In genomic region chr3:62103872-62104271, GRCm38 (mm10) we compare ENCODE assay signal across 22 mouse cellular contexts.
DNase-seq lines count a peak whose midpoint lies in the region; ATAC-seq and TF ChIP-seq lines count a peak whose summit lies in the region.
"Had no signal": no experiment of that assay in that cellular context is flagged by ENCODE, and none has a peak within 500 bp of the region (broad histone marks: within the 10 kb centered on the region; RNA-seq: fewer than 3 reads in every experiment).

No protein-coding gene starts in this region.

- peak; percentile 4 for DNase-seq in kidney, postnatal 0 days (ENCODE audit: low spot score)
- no peak for DNase-seq in kidney, postnatal 36 days
- DNase-seq in lung, postnatal 0 days (ENCODE audit: low spot score): peak; percentile 72
- DNase-seq in lung, adult 18-20 months: no peak
- peak; percentile 33 for DNase-seq in embryonic facial prominence, embryonic 14.5 days (ENCODE audit: low spot score)
- no peak for DNase-seq in spleen, adult 12 weeks (ENCODE audit: low spot score)
- no peak for DNase-seq in gastrocnemius, adult 8-10 months (ENCODE audit: low spot score in 2 of 2)
- DNase-seq: adrenal gland, adult 2 months; adrenal gland, postnatal 25 days; B cell, adult 2 months; cerebellum, adult 8-10 months; cerebellum, postnatal 14 days; gastrocnemius, postnatal 14 days; heart, postnatal 36 days had no signal

- no peaks in the 10 kb centered on the region for H3K36me3 ChIP-seq in kidney, postnatal 0 days (ENCODE audit: insufficient read depth, low read length)
- no peaks in the 10 kb centered on the region for H3K36me3 ChIP-seq in lung, postnatal 0 days (ENCODE audit: insufficient read depth, low read length)
- H3K36me3 ChIP-seq in embryonic facial prominence, embryonic 14.5 days (ENCODE audit: control insufficient read depth, insufficient read depth, low read length): no peaks in the 10 kb centered on the region
- no peaks in the 10 kb centered on the region for H3K36me3 ChIP-seq in myocyte (ENCODE audit: control insufficient read depth, insufficient read depth)
- H3K36me3 ChIP-seq: embryonic facial prominence, embryonic 13.5 days; heart, embryonic 13.5 days; hindbrain, embryonic 15.5 days had no signal

- ATAC-seq in kidney, postnatal 0 days (replicated peaks; ENCODE audit: low FRiP score, low read depth): no peak
- ATAC-seq in lung, postnatal 0 days: peak; percentile 60
- ATAC-seq in embryonic facial prominence, embryonic 14.5 days (ENCODE audit: low read depth): no peak
- ATAC-seq: activated CD4-positive, CD25-positive, alpha-beta regulatory T cell, adult 4 months; forebrain, embryonic 14.5 days; intestine, embryonic 16.5 days; Patski had no signal

- H3K4me1 ChIP-seq in kidney, postnatal 0 days (replicated peaks; ENCODE audit: insufficient read depth, low read length): no peaks in the 10 kb centered on the region
- H3K4me1 ChIP-seq in lung, postnatal 0 days (ENCODE audit: insufficient read depth, low read depth, low read length): no peaks in the 10 kb centered on the region
- H3K4me1 ChIP-seq in embryonic facial prominence, embryonic 14.5 days (ENCODE audit: control insufficient read depth, insufficient read depth, low read length): no peaks in the 10 kb centered on the region
- H3K4me1 ChIP-seq: embryonic facial prominence, embryonic 13.5 days; heart, embryonic 13.5 days; hindbrain, embryonic 15.5 days had no signal

- H3K27me3 ChIP-seq in kidney, postnatal 0 days (ENCODE audit: insufficient read depth, low read length): no peaks in the 10 kb centered on the region
- H3K27me3 ChIP-seq in lung, postnatal 0 days (replicated peaks; ENCODE audit: insufficient read depth, low read length): no peaks in the 10 kb centered on the region
- no peaks in the 10 kb centered on the region for H3K27me3 ChIP-seq in embryonic facial prominence, embryonic 14.5 days (replicated peaks; ENCODE audit: control insufficient read depth, insufficient read depth, low read length)
- no peaks in the 10 kb centered on the region for H3K27me3 ChIP-seq in myocyte (ENCODE audit: control insufficient read depth, insufficient read depth, insufficient read length)
- H3K27me3 ChIP-seq: embryonic facial prominence, embryonic 13.5 days; heart, embryonic 13.5 days; hindbrain, embryonic 15.5 days; Patski had no signal

- no peak overlapping the region for H3K4me3 ChIP-seq in kidney, postnatal 0 days (replicated peaks; ENCODE audit: low read depth, low read length)
- no peak overlapping the region for H3K4me3 ChIP-seq in lung, postnatal 0 days (ENCODE audit: low read depth, low read length)
- no peak overlapping the region for H3K4me3 ChIP-seq in embryonic facial prominence, embryonic 14.5 days (ENCODE audit: low read depth, low read length)
- H3K4me3 ChIP-seq in myocyte: no peak overlapping the region
- H3K4me3 ChIP-seq: embryonic facial prominence, embryonic 13.5 days; heart, embryonic 13.5 days; hindbrain, embryonic 15.5 days had no signal

- peak; percentile 41; the same call in 1 of the 2 replicates for TF ChIP-seq EP300 in lung, postnatal 0 days (IDR thresholded peaks at IDR 0.05)

- H3K9ac ChIP-seq in kidney, postnatal 0 days (ENCODE audit: low read depth, low read length): no peak overlapping the region
- H3K9ac ChIP-seq in lung, postnatal 0 days (replicated peaks; ENCODE audit: low read depth): no peak overlapping the region
- no peak overlapping the region for H3K9ac ChIP-seq in embryonic facial prominence, embryonic 14.5 days (ENCODE audit: low read depth, low read length)
- H3K9ac ChIP-seq: embryonic facial prominence, embryonic 13.5 days; heart, embryonic 13.5 days; hindbrain, embryonic 15.5 days had no signal

- TF ChIP-seq CTCF in kidney, postnatal 0 days (IDR thresholded peaks at IDR 0.05; ENCODE audit: low read depth): no peak
- TF ChIP-seq CTCF in lung, postnatal 0 days (IDR thresholded peaks at IDR 0.05): no peak

- no peak overlapping the region for H3ac ChIP-seq in myocyte (ENCODE audit: control insufficient read depth, insufficient read length)

- H3K79me2 ChIP-seq in myocyte (ENCODE audit: control insufficient read depth, insufficient read depth): no peaks in the 10 kb centered on the region

- H3K9me3 ChIP-seq in kidney, postnatal 0 days (replicated peaks; ENCODE audit: low read length): no peaks in the 10 kb centered on the region
- no peaks in the 10 kb centered on the region for H3K9me3 ChIP-seq in lung, postnatal 0 days (ENCODE audit: low read length)
- H3K9me3 ChIP-seq in embryonic facial prominence, embryonic 14.5 days (ENCODE audit: control insufficient read depth, low read length): no peaks in the 10 kb centered on the region
- H3K9me3 ChIP-seq: embryonic facial prominence, embryonic 13.5 days; heart, embryonic 13.5 days; hindbrain, embryonic 15.5 days had no signal

- TF ChIP-seq POLR2A in myocyte (IDR thresholded peaks at IDR 0.05; ENCODE audit: insufficient read length, low read depth): no peak

- no peak overlapping the region for H3K4me2 ChIP-seq in kidney, postnatal 0 days (ENCODE audit: low read length)
- H3K4me2 ChIP-seq in lung, postnatal 0 days (replicated peaks; ENCODE audit: low read depth, low read length): no peak overlapping the region
- H3K4me2 ChIP-seq in embryonic facial prominence, embryonic 14.5 days (ENCODE audit: low read depth, low read length): no peak overlapping the region
- H3K4me2 ChIP-seq in myocyte (ENCODE audit: low read depth): peak overlapping the region; percentile 55
- H3K4me2 ChIP-seq: embryonic facial prominence, embryonic 13.5 days; heart, embryonic 13.5 days; hindbrain, embryonic 15.5 days had no signal

- H3K27ac ChIP-seq in kidney, postnatal 0 days: no peak overlapping the region
- no peak overlapping the region for H3K27ac ChIP-seq in lung, postnatal 0 days (ENCODE audit: low read length)
- no peak overlapping the region for H3K27ac ChIP-seq in embryonic facial prominence, embryonic 14.5 days (replicated peaks; ENCODE audit: low read depth, low read length)
- H3K27ac ChIP-seq: embryonic facial prominence, embryonic 13.5 days; heart, embryonic 13.5 days; hindbrain, embryonic 15.5 days had no signal

TF ChIP-seq in myocyte, 11 proteins besides CTCF, POLR2A, EP300 and RAD21:
- TF ChIP-seq POLR2AphosphoS2 (IDR thresholded peaks at IDR 0.05; ENCODE audit: insufficient read length, low read depth): no peak
- TF ChIP-seq CEBPB (IDR thresholded peaks at IDR 0.05; ENCODE audit: insufficient read depth, poor library complexity, severe bottlenecking): peak; percentile 96
- TF ChIP-seq MAX (IDR thresholded peaks at IDR 0.05; ENCODE audit: low read depth): no peak
- no peak for TF ChIP-seq MYOD1 (IDR thresholded peaks at IDR 0.05; ENCODE audit: control insufficient read depth in 1 of 3, insufficient read length in 2 of 3, low read depth in 2 of 3)
- TF ChIP-seq TCF12 (IDR thresholded peaks at IDR 0.05; ENCODE audit: insufficient read depth, poor library complexity, severe bottlenecking): peak; percentile 48

Comparison
In these comparisons a context has a peak if more than half of its experiments do, and no peak if none do; other contexts are left out.
1. DNase-seq: peak in kidney, postnatal 0 days (single experiment), lung, postnatal 0 days (single experiment) and embryonic facial prominence, embryonic 14.5 days (single experiment); none in kidney, postnatal 36 days (0 of 2), lung, adult 18-20 months (0 of 2), spleen, adult 12 weeks (single experiment) and gastrocnemius, adult 8-10 months (0 of 2).